Mouse (Mus musculus) midbrain, embryonic 16.5 days (tissue): ENCODE data around the gene Zfp266. TPM values are rescaled to one million over a fixed set of nuclear protein-coding genes. Genes with fewer than 3 reads are reported as not detected.
"Not testable (repeated sequence)": the region's sequence is repeated elsewhere in the genome, so short reads cannot be mapped to it uniquely, and the experiment has no call there.

ENCODE experiments used
- ATAC-seq: fragments of 200-750 bp; cut with Nextera tagmentation; 2 replicates; pipeline ENCODE4 v1.8.0; 2017; ENCODE audit warnings: moderate TSS enrichment
- H3K27ac ChIP-seq: fragments of 300-500 bp; sonication (generic); 2 replicates; pipeline ENCODE4 v1.5.1; 2014; ENCODE audit warnings: mild to moderate bottlenecking, low read length, mixed read lengths
- H3K27me3 ChIP-seq: fragments of 300-500 bp; sonication (generic); 2 replicates; pipeline ENCODE4 v1.6.1; 2014; ENCODE audit warnings: low read depth, low read length, mixed read lengths; ENCODE audit not compliant: control insufficient read depth, insufficient read depth
- H3K36me3 ChIP-seq: fragments of 300-500 bp; sonication (generic); 2 replicates; pipeline ENCODE4 v1.6.1; 2014; ENCODE audit warnings: mild to moderate bottlenecking, low read length, moderate library complexity, mixed read lengths; ENCODE audit not compliant: control insufficient read depth, insufficient read depth
- H3K4me1 ChIP-seq: fragments of 300-500 bp; sonication (generic); 2 replicates; pipeline ENCODE4 v1.6.1; 2014; ENCODE audit warnings: mild to moderate bottlenecking, low read length, mixed read lengths; ENCODE audit not compliant: control insufficient read depth, insufficient read depth
- H3K4me2 ChIP-seq: fragments of 300-500 bp; sonication (generic); 2 replicates; pipeline ENCODE4 v1.6.1; 2014; ENCODE audit warnings: mild to moderate bottlenecking, low read length, mixed read lengths
- H3K4me3 ChIP-seq: fragments of 300-500 bp; sonication (generic); 2 replicates; pipeline ENCODE4 v1.5.1; 2014; ENCODE audit warnings: low read depth, mild to moderate bottlenecking, low read length, moderate library complexity, mixed read lengths
- H3K9ac ChIP-seq: fragments of 300-500 bp; sonication (generic); 2 replicates; pipeline ENCODE4 v1.6.1; 2014; ENCODE audit warnings: low read depth, low read length, mixed read lengths
- H3K9me3 ChIP-seq: fragments of 300-500 bp; sonication (generic); replicated peaks from 2 replicates; pipeline ENCODE4 v1.6.1; 2014; ENCODE audit warnings: mild to moderate bottlenecking, low read length, mixed read lengths; ENCODE audit not compliant: control insufficient read depth, poor library complexity, severe bottlenecking
- WGBS: fragments of 180-500 bp; shearing (Covaris S2); extraction: QIAGEN DNeasy Blood & Tissue Kit; methylation state at CpG from one replicate; pipeline ENCODE4 v1.1.7; 2014; 5-methylcytosine and 5-hydroxymethylcytosine counted together
- polyA plus RNA-seq: library from polyadenylated mRNA; unstranded; fragments of >200 nt; fragmentation: Nextera tagmentation; extraction: Ambion mirVana; gene quantifications from 2 replicates; pipeline ENCODE4 v1.2.1, GENCODE M21; 2015

The Zfp266 gene
- 109 and 135 TPM in 2 replicates for polyA plus RNA-seq

GRCm38 (mm10) chr9:20521306-20521957 is at the start of gene Zfp266:
Gene Zfp266, minus strand, starts transcription at chr9:20521417.
- Histone ChIP-seq H3K9ac (peak within 1 kb of the TSS; percentile 99), H3K4me3 (peak within 1 kb of the TSS; percentile 91), H3K27me3 (no peaks in the 10 kb centered on the region; the same call in 1 of the 2 replicates), H3K27ac (peak within 1 kb of the TSS; percentile 97), H3K4me1 (peaks cover 32% of the 10 kb centered on the region), H3K9me3 (no peaks in the 10 kb centered on the region), H3K4me2 (peak within 1 kb of the TSS; percentile 78), H3K36me3 (no peaks in the 10 kb centered on the region)
- under 1% methylated on average over 43 of the region's 46 CpGs for WGBS
- ATAC-seq: peak; percentile 91

- not testable (repeated sequence) for ATAC-seq, H3K9me3 ChIP-seq, H3K36me3 ChIP-seq, H3K27me3 ChIP-seq, H3K4me3 ChIP-seq, H3K4me1 ChIP-seq, H3K4me2 ChIP-seq, H3K27ac ChIP-seq, H3K9ac ChIP-seq
- WGBS: 68% methylated on average over 3 of the region's 3 CpGs
Measured at GRCm38 (mm10) chr9:20565326-20566030, 44.3 kb upstream of the Zfp266 start.

GRCm38 (mm10) chr9:20562177-20562576 is 41.0 kb upstream of the Zfp266 start:
- no peak overlapping the region for H3K4me3 ChIP-seq
- 82% methylated on average over 5 of the region's 5 CpGs for WGBS
- ATAC-seq: no peak
- H3K9me3 ChIP-seq: no peaks in the 10 kb centered on the region
- H3K4me2 ChIP-seq: no peak overlapping the region
- H3K27ac ChIP-seq: no peak overlapping the region
- no peak overlapping the region for H3K9ac ChIP-seq
- no peaks in the 10 kb centered on the region for H3K4me1 ChIP-seq
- H3K36me3 ChIP-seq: no peaks in the 10 kb centered on the region
- H3K27me3 ChIP-seq: peaks cover 4% of the 10 kb centered on the region; the same call in 1 of the 2 replicates

- Histone ChIP-seq H3K27me3 (no peaks in the 10 kb centered on the region; the same call in 1 of the 2 replicates), H3K4me3 (no peak overlapping the region), H3K9ac (no peak overlapping the region), H3K27ac (no peak overlapping the region), H3K4me1 (no peaks in the 10 kb centered on the region), H3K36me3 (no peaks in the 10 kb centered on the region), H3K4me2 (no peak overlapping the region), H3K9me3 (no peaks in the 10 kb centered on the region)
- no peak for ATAC-seq
- 88% methylated on average over 1 of the region's 1 CpGs for WGBS
Measured at GRCm38 (mm10) chr9:20552698-20553097, 31.5 kb upstream of the Zfp266 start.

- Histone ChIP-seq H3K36me3 (no peaks in the 10 kb centered on the region), H3K9ac (no peak overlapping the region), H3K4me1 (no peaks in the 10 kb centered on the region), H3K9me3 (no peaks in the 10 kb centered on the region), H3K27me3 (no peaks in the 10 kb centered on the region; the same call in 1 of the 2 replicates), H3K4me2 (no peak overlapping the region), H3K27ac (no peak overlapping the region), H3K4me3 (no peak overlapping the region)
- ATAC-seq: no peak
- 60% methylated on average over 5 of the region's 5 CpGs for WGBS
Measured at GRCm38 (mm10) chr9:20551781-20552275, 30.6 kb upstream of the Zfp266 start.

GRCm38 (mm10) chr9:20545151-20545550 is 23.9 kb upstream of the Zfp266 start:
- Histone ChIP-seq H3K4me2 (peak overlapping the region; percentile 69), H3K36me3 (no peaks in the 10 kb centered on the region), H3K27me3 (no peaks in the 10 kb centered on the region; the same call in 1 of the 2 replicates), H3K27ac (peak overlapping the region; percentile 89), H3K9ac (peak overlapping the region; percentile 65), H3K4me3 (peak overlapping the region; percentile 41), H3K4me1 (peaks cover 2% of the 10 kb centered on the region; the same call in 1 of the 2 replicates), H3K9me3 (no peaks in the 10 kb centered on the region)
- peak; percentile 55; the same call in 1 of the 2 replicates for ATAC-seq
- 24% methylated on average over 8 of the region's 8 CpGs for WGBS

- peak overlapping the region; percentile 65 for H3K9ac ChIP-seq
- 1% methylated on average over 43 of the region's 43 CpGs for WGBS
- peak overlapping the region; percentile 89 for H3K27ac ChIP-seq
- ATAC-seq: peak; percentile 95
- no peaks in the 10 kb centered on the region; the same call in 1 of the 2 replicates for H3K27me3 ChIP-seq
- peak overlapping the region; percentile 41 for H3K4me3 ChIP-seq
- peak overlapping the region; percentile 69 for H3K4me2 ChIP-seq
- H3K9me3 ChIP-seq: no peaks in the 10 kb centered on the region
- no peaks in the 10 kb centered on the region for H3K36me3 ChIP-seq
- H3K4me1 ChIP-seq: peaks cover 2% of the 10 kb centered on the region; the same call in 1 of the 2 replicates
Measured at GRCm38 (mm10) chr9:20544070-20544821, 23.0 kb upstream of the Zfp266 start.

GRCm38 (mm10) chr9:20543496-20543895 is 22.3 kb upstream of the Zfp266 start:
- no peak for ATAC-seq
- peak overlapping the region; percentile 69; the same call in 1 of the 2 replicates for H3K4me2 ChIP-seq
- WGBS: 38% methylated on average over 6 of the region's 6 CpGs
- H3K27me3 ChIP-seq: no peaks in the 10 kb centered on the region; the same call in 1 of the 2 replicates
- H3K9ac ChIP-seq: no peak overlapping the region; the same call in 1 of the 2 replicates
- no peaks in the 10 kb centered on the region for H3K36me3 ChIP-seq
- peaks cover 2% of the 10 kb centered on the region; the same call in 1 of the 2 replicates for H3K4me1 ChIP-seq
- no peak overlapping the region for H3K4me3 ChIP-seq
- H3K9me3 ChIP-seq: no peaks in the 10 kb centered on the region
- H3K27ac ChIP-seq: peak overlapping the region; percentile 10; the same call in 1 of the 2 replicates
